Mouse (Mus musculus) E14TG2a.4 (cell line): ENCODE measurements around the gene Rars2.

Experiments used
- H3K27me3 ChIP-seq: 2 replicates; pipeline ENCODE4 v1.6.1; 2014; ENCODE audit warnings: low read length, control low read depth; ENCODE audit not compliant: insufficient read depth
- H3K36me3 ChIP-seq: 2 replicates; pipeline ENCODE4 v1.6.1; 2014; ENCODE audit warnings: low read length, control low read depth; ENCODE audit not compliant: insufficient read depth
- H3K4me1 ChIP-seq: replicated peaks from 2 replicates; pipeline ENCODE4 v1.6.1; 2014; ENCODE audit warnings: low read depth, low read length, control low read depth
- H3K4me3 ChIP-seq: replicated peaks from 2 replicates; pipeline ENCODE4 v1.5.1; 2014; ENCODE audit warnings: mild to moderate bottlenecking, low read length
- H3K9me3 ChIP-seq: 2 replicates; pipeline ENCODE4 v1.6.1; 2014; ENCODE audit warnings: low read length, control low read depth
- CTCF ChIP-seq: conservative IDR thresholded peaks from 2 replicates; pipeline ENCODE4 v1.5.1; 2014; ENCODE audit warnings: low read length
- NANOG ChIP-seq: IDR thresholded peaks from 2 replicates; pipeline ENCODE4 v1.6.1; 2014; ENCODE audit warnings: borderline replicate concordance, low read length, mixed read lengths
- POU5F1 ChIP-seq: IDR thresholded peaks from 2 replicates; pipeline ENCODE4 v1.6.1; 2014; ENCODE audit warnings: low read length, borderline replicate concordance

Gene Rars2

GRCm38 (mm10) chr4:34634129-34634528 is 19.4 kb downstream of the Rars2 start:
- Histone ChIP-seq H3K27me3 (no peaks in the 10 kb centered on the region), H3K4me3 (no peak overlapping the region), H3K4me1 (no peaks in the 10 kb centered on the region), H3K9me3 (no peaks in the 10 kb centered on the region), H3K36me3 (peaks cover 59% of the 10 kb centered on the region)
- TF ChIP-seq NANOG (no peak), CTCF (no peak), POU5F1 (no peak)

DNA sequence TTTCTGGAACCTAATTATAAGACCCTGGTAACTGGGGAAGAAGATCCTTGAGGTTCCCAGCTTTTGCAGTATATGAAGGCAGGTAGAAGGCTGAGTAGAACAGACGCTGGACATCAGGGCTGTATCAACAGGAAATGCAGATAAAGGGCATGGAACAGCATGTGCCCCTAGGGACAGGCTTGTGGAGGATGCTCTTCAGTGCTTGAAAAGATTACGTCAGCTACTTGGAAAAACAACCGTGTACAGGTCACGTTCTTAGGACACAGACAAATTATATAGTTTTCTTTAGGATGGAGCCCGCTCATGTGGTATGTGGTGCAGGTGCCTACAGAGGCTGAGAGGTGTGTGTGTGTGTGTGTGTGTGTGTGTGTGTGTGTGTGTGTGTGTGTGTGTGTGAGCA is 21.3 kb downstream of the Rars2 start:
- no peaks in the 10 kb centered on the region for H3K9me3 ChIP-seq
- H3K4me1 ChIP-seq: no peaks in the 10 kb centered on the region
- H3K4me3 ChIP-seq: no peak overlapping the region
- no peaks in the 10 kb centered on the region for H3K27me3 ChIP-seq
- H3K36me3 ChIP-seq: peaks cover 59% of the 10 kb centered on the region
- TF ChIP-seq CTCF (no peak), NANOG (no peak), POU5F1 (no peak)

- H3K27me3 ChIP-seq: no peaks in the 10 kb centered on the region
- H3K9me3 ChIP-seq: no peaks in the 10 kb centered on the region
- H3K4me3 ChIP-seq: no peak overlapping the region
- TF ChIP-seq POU5F1: no peak
- no peak for TF ChIP-seq CTCF
- no peak for TF ChIP-seq NANOG
- peaks cover 59% of the 10 kb centered on the region for H3K36me3 ChIP-seq
- no peaks in the 10 kb centered on the region for H3K4me1 ChIP-seq
These were observed 22.6 kb downstream of the Rars2 start for GRCm38 (mm10) chr4:34637386-34637785.

GRCm38 (mm10) chr4:34637851-34638250 is 23.1 kb downstream of the Rars2 start:
- TF ChIP-seq CTCF (no peak), POU5F1 (no peak), NANOG (no peak)
- no peak overlapping the region for H3K4me3 ChIP-seq
- peaks cover 59% of the 10 kb centered on the region for H3K36me3 ChIP-seq

DNA sequence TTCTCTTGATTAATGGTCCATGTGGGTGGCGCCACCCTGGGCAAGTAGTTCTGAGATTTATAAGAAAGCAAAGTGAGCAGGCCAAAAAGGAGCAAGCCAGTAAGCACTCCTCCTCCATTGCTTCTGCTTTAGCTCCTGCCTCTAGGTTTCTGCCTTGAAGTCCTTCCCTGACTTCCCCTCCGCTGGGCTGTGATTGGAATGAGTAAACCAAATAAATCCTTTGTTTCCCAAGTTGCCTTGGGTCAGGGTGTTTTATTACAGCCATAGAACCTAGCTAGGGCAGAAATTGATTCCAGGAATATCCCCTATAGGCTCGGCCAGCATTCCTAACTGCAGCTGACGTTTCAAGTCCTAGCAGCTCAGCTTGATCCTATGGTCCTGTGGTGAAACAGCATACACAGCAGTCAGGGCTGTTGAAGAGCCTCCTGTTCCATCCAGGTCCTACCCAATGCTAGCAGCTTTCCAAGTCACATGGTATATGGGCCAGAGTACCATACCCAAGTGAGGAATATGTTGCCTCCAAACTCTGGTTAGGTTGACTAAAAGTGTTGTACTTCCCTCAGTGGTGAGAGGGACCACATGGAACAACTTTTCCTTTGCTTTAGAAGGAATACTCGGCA is 25.1 kb downstream of the Rars2 start:
- H3K27me3 ChIP-seq: no peaks in the 10 kb centered on the region
- no peaks in the 10 kb centered on the region for H3K4me1 ChIP-seq
- no peak overlapping the region for H3K4me3 ChIP-seq
- peaks cover 50% of the 10 kb centered on the region for H3K36me3 ChIP-seq
- TF ChIP-seq POU5F1 (no peak), NANOG (no peak), CTCF (no peak)
- H3K9me3 ChIP-seq: no peaks in the 10 kb centered on the region

More at GRCm38 (mm10) chr4:34637851-34638250, 23.1 kb downstream of the Rars2 start:
- Histone ChIP-seq H3K27me3 (no peaks in the 10 kb centered on the region), H3K9me3 (no peaks in the 10 kb centered on the region), H3K4me1 (no peaks in the 10 kb centered on the region)

- H3K4me3 ChIP-seq: no peak overlapping the region
- TF ChIP-seq POU5F1 (no peak), NANOG (no peak), CTCF (no peak)
- peaks cover 49% of the 10 kb centered on the region for H3K36me3 ChIP-seq
- no peaks in the 10 kb centered on the region for H3K4me1 ChIP-seq
- H3K27me3 ChIP-seq: no peaks in the 10 kb centered on the region
- no peaks in the 10 kb centered on the region for H3K9me3 ChIP-seq
These were observed 26.0 kb downstream of the Rars2 start for GRCm38 (mm10) chr4:34640731-34641130.

DNA sequence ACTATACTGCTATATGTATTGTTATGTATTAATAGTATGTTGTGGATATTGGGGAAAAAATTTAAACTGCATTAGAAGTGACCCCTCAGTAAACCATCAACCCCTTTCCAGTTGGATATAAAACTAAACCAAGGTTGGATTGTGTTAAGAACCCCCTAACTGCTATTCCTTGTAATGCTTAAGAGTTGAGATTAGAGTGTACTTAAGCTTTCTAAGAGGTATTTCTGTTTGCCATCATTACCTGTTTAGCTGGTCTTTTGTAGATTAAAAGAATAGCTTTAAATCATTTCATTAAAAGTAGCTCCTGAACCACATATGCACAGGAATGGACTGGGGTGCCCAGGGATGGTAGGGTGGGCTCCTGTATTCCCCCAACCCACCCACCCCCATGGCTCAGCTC is 30.0 kb downstream of the Rars2 start:
- no peaks in the 10 kb centered on the region for H3K27me3 ChIP-seq
- no peak overlapping the region for H3K4me3 ChIP-seq
- peaks cover 69% of the 10 kb centered on the region for H3K36me3 ChIP-seq
- no peaks in the 10 kb centered on the region for H3K9me3 ChIP-seq
- no peak for TF ChIP-seq NANOG
- no peak for TF ChIP-seq CTCF
- TF ChIP-seq POU5F1: no peak
- H3K4me1 ChIP-seq: no peaks in the 10 kb centered on the region

DNA sequence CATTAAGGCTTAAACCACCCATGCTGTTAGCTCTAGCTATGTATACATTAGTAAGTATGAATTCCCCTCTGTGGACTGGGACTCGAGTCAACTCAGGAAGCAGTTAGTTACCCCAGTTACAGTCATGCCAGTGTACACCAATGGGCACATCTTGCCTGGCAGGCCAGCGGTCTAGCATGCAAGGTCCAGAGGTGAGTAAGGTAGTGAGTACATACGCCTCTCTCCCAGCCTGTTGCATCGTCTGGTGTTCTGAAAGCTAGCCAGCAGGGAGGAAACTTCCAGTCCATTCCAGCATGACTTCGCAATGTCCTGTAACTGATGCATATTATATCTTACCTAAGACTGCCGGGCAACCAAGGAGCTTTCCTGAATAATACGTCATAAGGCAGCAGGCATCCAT is 38.4 kb downstream of the Rars2 start:
- TF ChIP-seq CTCF (no peak), NANOG (no peak), POU5F1 (no peak)
- H3K4me1 ChIP-seq: peaks cover 5% of the 10 kb centered on the region
- H3K9me3 ChIP-seq: no peaks in the 10 kb centered on the region
- no peaks in the 10 kb centered on the region for H3K27me3 ChIP-seq
- H3K36me3 ChIP-seq: peaks cover 75% of the 10 kb centered on the region
- H3K4me3 ChIP-seq: no peak overlapping the region

GRCm38 (mm10) chr4:34656101-34656500 is 41.3 kb downstream of the Rars2 start:
- Histone ChIP-seq H3K9me3 (no peaks in the 10 kb centered on the region), H3K36me3 (peaks cover 90% of the 10 kb centered on the region), H3K4me1 (peaks cover 5% of the 10 kb centered on the region), H3K27me3 (no peaks in the 10 kb centered on the region), H3K4me3 (no peak overlapping the region)
- TF ChIP-seq CTCF: no peak
